Mouse (Mus musculus) CH12.LX (cell line): ENCODE data around the gene Kpna7. TPM values are rescaled to one million over a fixed set of nuclear protein-coding genes. Genes with fewer than 3 reads are reported as not detected.
A peak's percentile ranks its signal among the peaks of the same experiment; 100 is the strongest.
"Not testable (repeated sequence)": the region's sequence is repeated elsewhere in the genome, so short reads cannot be mapped to it uniquely, and the experiment has no call there.

Source experiments
- DNase-seq: peaks from one replicate; pipeline ENCODE4 v3.0.0-alpha.2; 2013; ENCODE audit errors: extremely low read depth
- H3K27ac ChIP-seq: 2 replicates; pipeline ENCODE4 v1.5.1; 2012; ENCODE audit warnings: low read depth, mild to moderate bottlenecking, control low read depth, moderate library complexity; ENCODE audit not compliant: insufficient read depth
- H3K27me3 ChIP-seq: replicated peaks from 2 replicates; pipeline ENCODE3; 2012; ENCODE audit warnings: inconsistent platforms
- H3K36me3 ChIP-seq, 2 experiments: replicated peaks in 1 of 2; 2 replicates each; pipeline versions ENCODE3 to v1.6.1; 2012; ENCODE audit warnings: inconsistent platforms in 1 of 2, low read length in 1 of 2, mild to moderate bottlenecking in 1 of 2, mixed read lengths in 1 of 2, moderate library complexity in 1 of 2; ENCODE audit not compliant: control insufficient read depth in 1 of 2, insufficient read depth in 1 of 2
- H3K4me1 ChIP-seq, 2 experiments: 2 replicates each; pipeline ENCODE4 v1.6.1; 2012; ENCODE audit warnings: inconsistent platforms in 1 of 2, moderate library complexity in 1 of 2; ENCODE audit not compliant: insufficient read depth in 2 of 2, control insufficient read depth in 1 of 2
- H3K4me2 ChIP-seq: 2 replicates; pipeline ENCODE4 v1.6.1; 2012; ENCODE audit warnings: low read depth, mild to moderate bottlenecking, control low read depth; ENCODE audit not compliant: poor library complexity, insufficient read depth, severe bottlenecking
- H3K4me3 ChIP-seq, 3 experiments: fragments of 150-350 bp in 1 of 3; sonication (generic) in 1 of 3; replicated peaks in 1 of 3; 2 replicates each; pipeline versions ENCODE3 to v1.5.1; 2011 to 2012; ENCODE audit warnings: low read depth in 2 of 3, low read length in 2 of 3, mild to moderate bottlenecking in 2 of 3, moderate library complexity in 2 of 3, control low read depth in 1 of 3, improper control_type of control experiment in 1 of 3, inconsistent platforms in 1 of 3, mixed read lengths in 1 of 3; ENCODE audit not compliant: poor library complexity in 1 of 3
- H3K79me2 ChIP-seq: replicated peaks from 2 replicates; pipeline ENCODE4 v1.6.1; 2012; ENCODE audit warnings: mild to moderate bottlenecking, moderate library complexity; ENCODE audit not compliant: control insufficient read depth, poor library complexity, insufficient read depth, severe bottlenecking; ENCODE audit errors: extremely low read depth
- H3K9ac ChIP-seq: 2 replicates; pipeline ENCODE4 v1.6.1; 2012; ENCODE audit warnings: low read depth, mild to moderate bottlenecking, control low read depth, moderate library complexity; ENCODE audit not compliant: insufficient read depth
- H3K9me3 ChIP-seq: replicated peaks from 2 replicates; pipeline ENCODE3; 2012; ENCODE audit warnings: low read length, inconsistent platforms, mixed read lengths
- CTCF ChIP-seq, 2 experiments: IDR thresholded peaks in 1 of 2; conservative IDR thresholded peaks in 1 of 2; 2 replicates each; pipeline ENCODE4 v1.5.1; 2011 to 2012; ENCODE audit warnings: low read depth in 2 of 2, low read length in 2 of 2, improper control_type of control experiment in 1 of 2, inconsistent platforms in 1 of 2, mild to moderate bottlenecking in 1 of 2, moderate library complexity in 1 of 2
- EP300 ChIP-seq: IDR thresholded peaks from 2 replicates; pipeline ENCODE4 v1.6.1; 2011; ENCODE audit warnings: low read length, improper control_type of control experiment
- HCFC1 ChIP-seq: IDR thresholded peaks from 2 replicates; pipeline ENCODE4 v1.6.1; 2012; ENCODE audit warnings: low read depth, mild to moderate bottlenecking, inconsistent platforms, low read length, improper control_type of control experiment
- MAFK ChIP-seq: IDR thresholded peaks from 2 replicates; pipeline ENCODE4 v1.6.1; 2011; ENCODE audit warnings: low read length, improper control_type of control experiment; ENCODE audit not compliant: insufficient replicate concordance
- MXI1 ChIP-seq: IDR thresholded peaks from 2 replicates; pipeline ENCODE4 v1.6.1; 2011; ENCODE audit warnings: mild to moderate bottlenecking, low read depth, low read length, improper control_type of control experiment
- PAX5 ChIP-seq: IDR thresholded peaks from 2 replicates; pipeline ENCODE4 v1.6.1; 2012; ENCODE audit warnings: low read length, inconsistent platforms, mixed read lengths
- POLR2A ChIP-seq: IDR thresholded peaks from 2 replicates; pipeline ENCODE4 v1.6.1; 2011; ENCODE audit warnings: low read depth, mild to moderate bottlenecking, improper control_type of control experiment, low read length
- RAD21 ChIP-seq: IDR thresholded peaks from 2 replicates; pipeline ENCODE4 v1.6.1; 2011; ENCODE audit warnings: low read depth, mild to moderate bottlenecking, low read length, improper control_type of control experiment, moderate library complexity
- SIN3A ChIP-seq: IDR thresholded peaks from 2 replicates; pipeline ENCODE4 v1.6.1; 2012; ENCODE audit warnings: low read length, improper control_type of control experiment, inconsistent platforms
- SMC3 ChIP-seq: IDR thresholded peaks from 2 replicates; pipeline ENCODE4 v1.6.1; 2011; ENCODE audit warnings: low read depth, low read length, improper control_type of control experiment
- TCF12 ChIP-seq: IDR thresholded peaks from 2 replicates; pipeline ENCODE4 v1.6.1; 2014; ENCODE audit warnings: low read depth, mild to moderate bottlenecking, inconsistent platforms, low read length, improper control_type of control experiment
- USF2 ChIP-seq: conservative IDR thresholded peaks from 2 replicates; pipeline ENCODE4 v1.6.1; 2011; ENCODE audit warnings: low read depth, low read length, improper control_type of control experiment
- ZC3H11A ChIP-seq: IDR thresholded peaks from 2 replicates; pipeline ENCODE4 v1.6.1; 2012; ENCODE audit warnings: low read depth, mild to moderate bottlenecking, inconsistent platforms, low read length, improper control_type of control experiment
- ZKSCAN1 ChIP-seq: IDR thresholded peaks from 2 replicates; pipeline ENCODE4 v1.6.1; 2012; ENCODE audit warnings: low read depth, inconsistent platforms, low read length, improper control_type of control experiment, borderline replicate concordance
- ZNF384 ChIP-seq: IDR thresholded peaks from 2 replicates; pipeline ENCODE4 v1.6.1; 2012; ENCODE audit warnings: low read depth, low read length, improper control_type of control experiment, inconsistent platforms
- dilution Hi-C: fragments of 300-500 bp; cut with MboI; formaldehyde crosslinking; loops from 2 replicates; pipeline ENCODE4 v1.14.3; 2020; ENCODE audit warnings: low sequenced_read_pairs; ENCODE audit not compliant: extremely low pct_unique_long_range_greater_than_20kb, extremely low pct_ligation_motif_present
- in situ Hi-C: fragments of 300-500 bp; cut with MboI; formaldehyde crosslinking; loops from 3 replicates; pipeline ENCODE4 v1.14.3; 2019; ENCODE audit warnings: low sequenced_read_pairs, low pct_ligation_motif_present, low pct_unique_long_range_greater_than_20kb, mixed read lengths
- polyA plus RNA-seq: library from polyadenylated mRNA; unstranded; fragments of >175 nt; gene quantifications from 2 replicates; pipeline ENCODE4 v1.2.1, GENCODE M21; 2012; ENCODE audit warnings: low read depth; ENCODE audit not compliant: insufficient read length
- total RNA-seq, 2 experiments: library from RNA; depleted of rRNA; stranded (reverse); fragments of 300-350 nt in 1 of 2; fragments of >200 nt in 1 of 2; gene quantifications; 2 replicates each; pipeline ENCODE4 v1.2.3; 2012 to 2014

Kpna7 gene
- total and polyA plus RNA-seq, 3 experiments = 0.26 TPM; not detected in 2

- in situ Hi-C loops = no loop called here
- no peaks in the 10 kb centered on the region for H3K79me2 ChIP-seq
- H3K4me1 ChIP-seq = no peaks in the 10 kb centered on the region
- no peak overlapping the region for H3K9ac ChIP-seq
- H3K9me3 ChIP-seq = no peaks in the 10 kb centered on the region
- H3K36me3 ChIP-seq = no peaks in the 10 kb centered on the region
- DNase-seq = peak; percentile 45
- no peak overlapping the region for H3K4me2 ChIP-seq
- dilution Hi-C loops = no loop called here
- H3K27ac ChIP-seq = no peak overlapping the region
- no peak overlapping the region for H3K4me3 ChIP-seq
- no peaks in the 10 kb centered on the region for H3K27me3 ChIP-seq
- TF ChIP-seq MAFK (no peak), TCF12 (no peak), HCFC1 (no peak), ZNF384 (no peak), USF2 (no peak), RAD21 (peak; percentile 38), MXI1 (no peak), POLR2A (no peak), SMC3 (peak; percentile 34; the same call in 1 of the 2 replicates), ZC3H11A (no peak), EP300 (no peak), CTCF (conservative IDR thresholded peaks at IDR 0.05 in 1 of 2, IDR thresholded peaks at IDR 0.05 in 1 of 2; ENCODE audit: low read depth in 2 of 2, low read length in 2 of 2) (peak; percentile 40 to 56; a peak in 3 of 4 replicates), SIN3A (no peak), PAX5 (no peak), ZKSCAN1 (no peak)
These were observed 42.2 kb downstream of the Kpna7 start for GRCm38 (mm10) chr5:145041628-145042027.

DNA sequence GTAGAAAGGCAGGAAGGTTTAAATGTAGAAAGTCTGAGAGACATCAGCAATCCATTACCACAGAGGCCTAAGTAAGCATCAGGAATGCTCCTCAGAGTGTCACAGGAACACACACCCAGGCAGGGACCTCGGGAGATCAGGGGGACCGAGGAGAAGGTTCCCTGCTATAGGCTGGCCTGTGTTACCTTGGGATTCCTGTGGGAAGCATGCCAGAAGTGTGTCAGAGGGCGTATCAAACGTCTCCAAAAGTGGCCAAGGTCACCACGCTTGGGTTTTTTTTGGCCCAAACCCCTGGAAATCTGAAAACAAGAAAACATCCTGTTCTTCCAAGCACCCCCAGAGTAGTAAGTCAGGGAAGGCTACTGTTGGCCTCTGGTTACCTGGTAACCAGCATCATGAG, 51.4 kb downstream of the Kpna7 start, which contains the start of gene Gm4871:
Gm4871 (minus strand) TSS at position 364 of the 400 bp plus-strand sequence.
- H3K9ac ChIP-seq, in situ Hi-C loops, H3K4me3 ChIP-seq, H3K27ac ChIP-seq, H3K79me2 ChIP-seq, DNase-seq, H3K36me3 ChIP-seq, H3K4me2 ChIP-seq, H3K4me1 ChIP-seq, H3K9me3 ChIP-seq, dilution Hi-C loops: not testable (repeated sequence)
- H3K27me3 ChIP-seq = peaks cover 13% of the 10 kb centered on the region

DNA sequence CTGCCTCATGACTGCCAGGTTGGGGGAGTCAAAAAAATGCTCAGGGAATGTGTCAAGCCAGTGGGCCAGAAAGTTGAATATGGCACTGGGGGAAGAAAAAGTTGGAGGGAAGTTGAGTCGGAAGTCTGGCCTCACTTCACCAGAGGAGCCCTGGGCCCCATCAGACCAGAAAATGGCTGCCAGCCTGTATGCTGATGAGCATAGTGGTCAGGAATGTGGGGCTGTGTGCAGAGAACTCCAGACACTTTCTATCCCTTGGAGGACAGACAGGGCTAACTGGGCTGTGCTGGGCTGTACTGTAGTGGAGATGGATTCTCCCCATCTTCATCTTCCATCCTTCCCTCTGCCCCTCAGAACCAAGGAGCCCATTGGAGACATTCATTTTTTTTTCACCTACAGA, 53.4 kb downstream of the Kpna7 start:
- H3K4me3 ChIP-seq, DNase-seq, H3K79me2 ChIP-seq, in situ Hi-C loops, H3K36me3 ChIP-seq, H3K9ac ChIP-seq, H3K4me1 ChIP-seq, H3K27ac ChIP-seq, dilution Hi-C loops, H3K4me2 ChIP-seq, H3K9me3 ChIP-seq: not testable (repeated sequence)
- peaks cover 13% of the 10 kb centered on the region for H3K27me3 ChIP-seq

DNA sequence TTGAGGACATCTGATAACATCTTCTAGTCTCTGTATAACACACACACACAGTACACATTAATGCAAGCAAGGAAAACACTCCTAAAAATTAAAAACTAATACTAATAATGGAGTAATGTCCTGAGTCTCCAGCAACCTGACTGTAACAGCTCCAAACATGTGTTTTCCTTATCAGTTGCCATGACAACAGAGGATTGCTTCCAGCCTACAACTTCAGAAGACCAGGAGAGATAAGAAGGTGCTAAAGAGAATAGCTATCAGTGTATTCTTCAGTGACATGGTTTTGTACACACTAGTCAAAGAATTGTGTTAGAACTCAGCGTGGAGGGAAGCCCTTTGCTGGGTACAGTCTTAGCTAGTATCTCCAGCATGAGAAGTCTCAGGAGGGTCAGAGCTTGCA, 63.1 kb downstream of the Kpna7 start:
- DNase-seq, H3K9ac ChIP-seq, in situ Hi-C loops: not testable (repeated sequence)

GRCm38 (mm10) chr5:145020254-145020653, 63.6 kb downstream of the Kpna7 start:
- in situ Hi-C loops, H3K27me3 ChIP-seq, H3K4me1 ChIP-seq: not testable (repeated sequence)

More for the DNA sequence above, 63.1 kb downstream of the Kpna7 start:
- H3K9me3 ChIP-seq, H3K27me3 ChIP-seq, H3K27ac ChIP-seq, H3K79me2 ChIP-seq, H3K4me2 ChIP-seq, H3K4me1 ChIP-seq, H3K4me3 ChIP-seq, dilution Hi-C loops, H3K36me3 ChIP-seq: not testable (repeated sequence)

More at GRCm38 (mm10) chr5:145020254-145020653, 63.6 kb downstream of the Kpna7 start:
- H3K79me2 ChIP-seq, H3K36me3 ChIP-seq, DNase-seq, H3K4me3 ChIP-seq, H3K4me2 ChIP-seq, dilution Hi-C loops, H3K27ac ChIP-seq, H3K9ac ChIP-seq, H3K9me3 ChIP-seq: not testable (repeated sequence)
